Mouse (Mus musculus): Measurements from ENCODE around the gene Ciapin1. TPM values are rescaled to one million over a fixed set of nuclear protein-coding genes. Genes with fewer than 3 reads are reported as not detected.
"Not testable (repeated sequence)": the region's sequence is repeated elsewhere in the genome, so short reads cannot be mapped to it uniquely, and the experiment has no call there.

The Ciapin1 gene
- total and polyA plus RNA-seq, 3 experiments = 122 to 263 TPM; not detected in 1

- TF ChIP-seq ZMIZ1 (IDR thresholded peaks at IDR 0.05; ENCODE audit: low read depth, low read length) = no peak; the same call in 1 of the 2 replicates
These were observed 19.4 kb upstream of the Ciapin1 start, which contains the start of gene Polr2c (continued) for GRCm38 (mm10) chr8:94857346-94858173.

- Histone ChIP-seq H3K9me3 (replicated peaks; ENCODE audit: insufficient read depth, low read length) (no peaks in the 10 kb centered on the region), H3K4me3 (ENCODE audit: control insufficient read depth in 1 of 2, insufficient read depth in 1 of 2, low read depth in 2 of 2, low read length in 2 of 2) (peak overlapping the region; percentile 67 to 97), H3K79me2 (ENCODE audit: control insufficient read depth, insufficient read depth, low read length, poor library complexity) (peaks cover 17% of the 10 kb centered on the region), H3K27ac (ENCODE audit: control insufficient read depth, low read depth, low read length) (peak overlapping the region; percentile 32; the same call in 1 of the 2 replicates), H3K4me1 (ENCODE audit: control insufficient read depth in 1 of 2, insufficient read depth in 2 of 2, low read length in 2 of 2) (no peaks in the 10 kb centered on the region), H3K27me3 (ENCODE audit: control insufficient read depth in 1 of 2, insufficient read depth in 2 of 2, low read length in 2 of 2) (no peaks in the 10 kb centered on the region), H3K9ac (ENCODE audit: control insufficient read depth, low read depth, low read length, poor library complexity, severe bottlenecking) (peak overlapping the region; percentile 82), H3K36me3 (ENCODE audit: control insufficient read depth in 1 of 2, insufficient read depth in 2 of 2, low read length in 2 of 2) (peaks cover 4 to 10% of the 10 kb centered on the region in 2 experiments)
- TF ChIP-seq ZNF384 (IDR thresholded peaks at IDR 0.05; ENCODE audit: low read depth, low read length) = no peak
- TF ChIP-seq MAFK (IDR thresholded peaks at IDR 0.05; ENCODE audit: borderline replicate concordance, low read depth, low read length) = no peak
- TF ChIP-seq MXI1 (IDR thresholded peaks at IDR 0.05; ENCODE audit: low read depth, low read length) = no peak
- no peak for DNase-seq (ENCODE audit: low read depth, low spot score)
These were observed 18.8 kb upstream of the Ciapin1 start for GRCm38 (mm10) chr8:94857011-94857345.

GRCm38 (mm10) chr8:94854761-94855160 lies 16.6 kb upstream of the Ciapin1 start:
- H3K9me3 ChIP-seq (replicated peaks; ENCODE audit: insufficient read depth, low read length); H3K36me3 ChIP-seq (ENCODE audit: control insufficient read depth in 1 of 2, insufficient read depth in 2 of 2, low read length in 2 of 2); DNase-seq (ENCODE audit: low read depth, low spot score); H3K4me1 ChIP-seq (ENCODE audit: control insufficient read depth in 1 of 2, insufficient read depth in 2 of 2, low read length in 2 of 2); H3K9ac ChIP-seq (ENCODE audit: control insufficient read depth, low read depth, low read length, poor library complexity, severe bottlenecking); H3K27me3 ChIP-seq (ENCODE audit: control insufficient read depth in 1 of 2, insufficient read depth in 2 of 2, low read length in 2 of 2); H3K27ac ChIP-seq (ENCODE audit: control insufficient read depth, low read depth, low read length); H3K4me3 ChIP-seq (ENCODE audit: control insufficient read depth in 1 of 2, insufficient read depth in 1 of 2, low read depth in 2 of 2, low read length in 2 of 2): not testable (repeated sequence)
- peaks cover 17% of the 10 kb centered on the region for H3K79me2 ChIP-seq (ENCODE audit: control insufficient read depth, insufficient read depth, low read length, poor library complexity)

DNA sequence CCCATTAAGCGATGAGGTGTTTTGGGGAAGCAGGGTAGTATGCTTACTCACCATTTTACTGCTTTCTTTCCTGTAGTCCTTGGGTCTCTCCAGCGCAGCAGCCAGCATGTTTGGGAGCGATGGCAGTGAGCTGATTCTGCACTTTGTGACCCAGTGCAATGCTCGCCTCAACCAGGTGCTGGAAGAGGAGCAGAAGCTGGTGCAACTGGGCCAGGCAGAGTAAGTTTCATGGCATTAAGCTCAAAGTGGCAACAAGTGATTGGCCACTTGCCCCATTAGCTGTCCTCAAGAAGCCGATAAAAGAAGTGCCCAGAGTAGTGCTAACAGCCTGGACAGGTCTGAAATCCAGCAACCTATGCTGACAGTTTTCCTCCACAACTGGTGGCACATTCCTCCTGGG lies 11.9 kb upstream of the Ciapin1 start:
- H3K36me3 ChIP-seq (ENCODE audit: control insufficient read depth in 1 of 2, insufficient read depth in 2 of 2, low read length in 2 of 2) = peaks cover 0 to 10% of the 10 kb centered on the region in 2 experiments; a peak in 2 of 4 replicates
- H3K4me1 ChIP-seq (ENCODE audit: control insufficient read depth in 1 of 2, insufficient read depth in 2 of 2, low read length in 2 of 2) = no peaks in the 10 kb centered on the region

More for the DNA sequence above, 11.9 kb upstream of the Ciapin1 start:
- no peaks in the 10 kb centered on the region for H3K9me3 ChIP-seq (replicated peaks; ENCODE audit: insufficient read depth, low read length)
- H3K27me3 ChIP-seq (ENCODE audit: control insufficient read depth in 1 of 2, insufficient read depth in 2 of 2, low read length in 2 of 2) = no peaks in the 10 kb centered on the region
- no peak overlapping the region for H3K4me3 ChIP-seq (ENCODE audit: control insufficient read depth in 1 of 2, insufficient read depth in 1 of 2, low read depth in 2 of 2, low read length in 2 of 2)
- H3K79me2 ChIP-seq (ENCODE audit: control insufficient read depth, insufficient read depth, low read length, poor library complexity) = no peaks in the 10 kb centered on the region
- no peak overlapping the region for H3K9ac ChIP-seq (ENCODE audit: control insufficient read depth, low read depth, low read length, poor library complexity, severe bottlenecking)
- no peak overlapping the region for H3K27ac ChIP-seq (ENCODE audit: control insufficient read depth, low read depth, low read length)
- TF ChIP-seq MYB (IDR thresholded peaks at IDR 0.05; ENCODE audit: low read depth, low read length) (no peak), USF1 (IDR thresholded peaks at IDR 0.05; ENCODE audit: low read depth, low read length) (no peak), ELF1 (IDR thresholded peaks at IDR 0.05; ENCODE audit: low read depth, low read length) (no peak), SIN3A (IDR thresholded peaks at IDR 0.05; ENCODE audit: low read length) (no peak), SMC3 (IDR thresholded peaks at IDR 0.05; ENCODE audit: low read depth, low read length) (no peak), POLR2A (IDR thresholded peaks at IDR 0.05; ENCODE audit: control insufficient read depth in 1 of 2, insufficient read depth in 1 of 2, low read depth in 1 of 2, low read length in 2 of 2, poor library complexity in 1 of 2) (no peak), TBP (IDR thresholded peaks at IDR 0.05; ENCODE audit: low read depth, low read length) (no peak), RCOR1 (IDR thresholded peaks at IDR 0.05; ENCODE audit: low read depth, low read length) (no peak), CHD1 (IDR thresholded peaks at IDR 0.05; ENCODE audit: low read depth, low read length) (no peak), MAFK (IDR thresholded peaks at IDR 0.05; ENCODE audit: borderline replicate concordance, low read depth, low read length) (no peak), RAD21 (IDR thresholded peaks at IDR 0.05; ENCODE audit: low read depth, low read length) (no peak), GATA1 (IDR thresholded peaks at IDR 0.05; ENCODE audit: low read depth, low read length) (no peak), ZNF384 (IDR thresholded peaks at IDR 0.05; ENCODE audit: low read depth, low read length) (no peak), E2F4 (IDR thresholded peaks at IDR 0.05; ENCODE audit: borderline replicate concordance, low read depth, low read length) (no peak), NRF1 (IDR thresholded peaks at IDR 0.05; ENCODE audit: insufficient read depth, low read depth, low read length, poor library complexity, severe bottlenecking) (no peak), JUND (IDR thresholded peaks at IDR 0.05; ENCODE audit: low read depth, low read length) (no peak), ZC3H11A (IDR thresholded peaks at IDR 0.05; ENCODE audit: low read depth, low read length) (no peak), MAX (IDR thresholded peaks at IDR 0.05; ENCODE audit: low read length) (no peak), TAL1 (IDR thresholded peaks at IDR 0.05; ENCODE audit: low read length) (no peak), MYC (IDR thresholded peaks at IDR 0.05; ENCODE audit: low read depth, low read length) (no peak)
- DNase-seq (ENCODE audit: low read depth, low spot score) = no peak

All from MEL (cell line).